18 mouse cellular contexts compared by ENCODE assay signal in the genomic region with DNA sequence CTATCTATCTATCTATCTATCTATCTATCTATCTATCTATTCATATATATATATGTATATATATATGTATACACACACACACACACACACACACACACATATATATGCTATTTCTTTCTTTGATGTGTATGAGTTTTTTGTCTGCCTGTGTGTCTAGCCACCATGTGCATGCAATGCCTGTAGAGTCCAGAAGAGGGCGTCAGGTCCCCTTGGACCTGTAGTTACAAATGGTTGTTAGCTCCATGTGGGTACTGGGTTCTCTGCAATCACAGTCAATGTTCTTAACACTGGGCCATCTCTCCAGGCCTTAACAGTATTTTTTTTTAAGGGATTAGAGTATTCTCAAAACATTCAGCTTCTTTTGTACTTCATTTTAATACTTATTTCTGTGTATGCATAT. TPM values are rescaled to one million over a fixed set of nuclear protein-coding genes. Genes with fewer than 3 reads are reported as not detected.
A peak's percentile ranks its signal among the peaks of the same experiment; 100 is the strongest.
DNase-seq lines count a peak whose midpoint lies in the region; ATAC-seq and TF ChIP-seq lines count a peak whose summit lies in the region.
"Had no signal": no experiment of that assay in that cellular context is flagged by ENCODE, and none has a peak within 500 bp of the region (broad histone marks: within the 10 kb centered on the region; RNA-seq: fewer than 3 reads in every experiment).

No protein-coding gene starts in this region.

- no peak for TF ChIP-seq EP300 in stomach, postnatal 0 days (optimal IDR thresholded peaks at IDR 0.05)

- WGBS in kidney, adult 2 months, result 63% methylated on average over 1 of the region's 1 CpGs
- 73% methylated on average over 1 of the region's 1 CpGs for WGBS in kidney, embryonic 15.5 days
- 63% methylated on average over 1 of the region's 1 CpGs for WGBS in stomach, postnatal 0 days

- no peaks in the 10 kb centered on the region for H3K9me3 ChIP-seq in kidney, embryonic 15.5 days (replicated peaks)
- H3K9me3 ChIP-seq in stomach, postnatal 0 days (ENCODE audit: control insufficient read depth, low read length), result no peaks in the 10 kb centered on the region
- H3K9me3 ChIP-seq: embryonic facial prominence, embryonic 12.5 days; heart, embryonic 10.5 days; limb, embryonic 13.5 days; midbrain, embryonic 10.5 days had no signal

- H3K9ac ChIP-seq in kidney, embryonic 15.5 days, result no peak overlapping the region
- H3K9ac ChIP-seq in stomach, postnatal 0 days (ENCODE audit: low read length), result no peak overlapping the region
- H3K9ac ChIP-seq: embryonic facial prominence, embryonic 12.5 days; limb, embryonic 13.5 days had no signal

- no peak overlapping the region for H3K27ac ChIP-seq in kidney, adult 2 months (ENCODE audit: insufficient read depth, low read depth, low read length)
- H3K27ac ChIP-seq in kidney, embryonic 15.5 days, result no peak overlapping the region
- no peak overlapping the region for H3K27ac ChIP-seq in stomach, postnatal 0 days (replicated peaks)
- H3K27ac ChIP-seq: embryonic facial prominence, embryonic 12.5 days; heart, embryonic 10.5 days; limb, embryonic 13.5 days had no signal

- no peak for ATAC-seq in kidney, embryonic 15.5 days (replicated peaks; ENCODE audit: low FRiP score)
- ATAC-seq in stomach, postnatal 0 days (ENCODE audit: low FRiP score, low TSS enrichment), result no peak

- no peaks in the 10 kb centered on the region for H3K27me3 ChIP-seq in kidney, adult 2 months (replicated peaks; ENCODE audit: control insufficient read depth, insufficient read depth, low read length)
- no peaks in the 10 kb centered on the region for H3K27me3 ChIP-seq in kidney, embryonic 15.5 days
- H3K27me3 ChIP-seq in stomach, postnatal 0 days (ENCODE audit: control insufficient read depth, insufficient read depth, low read length), result no peaks in the 10 kb centered on the region
- H3K27me3 ChIP-seq: embryonic facial prominence, embryonic 12.5 days; limb, embryonic 13.5 days had no signal

- DNase-seq in adrenal gland, postnatal 14 days, result peak; percentile 46
- no peak for DNase-seq in adrenal gland, postnatal 36 days
- no peak for DNase-seq in kidney, adult 2 months
- peak; percentile 14 for DNase-seq in retina, postnatal 1 day
- no peak for DNase-seq in retina, embryonic 14.5 days (ENCODE audit: low spot score)
- no peak for DNase-seq in stomach, postnatal 0 days (ENCODE audit: low spot score)
- no peak for DNase-seq in gastrocnemius, postnatal 25 days
- DNase-seq: heart, postnatal 4 days; kidney, postnatal 36 days; thymus, postnatal 14 days had no signal

- no peak for TF ChIP-seq POLR2A in kidney, adult 2 months (IDR thresholded peaks at IDR 0.05; ENCODE audit: low read depth, low read length)

- peak; percentile 24; the same call in 1 of the 2 replicates for TF ChIP-seq CTCF in kidney, adult 2 months (conservative IDR thresholded peaks at IDR 0.05; ENCODE audit: insufficient read depth, insufficient read length, low read depth, low read length)
- TF ChIP-seq CTCF in stomach, postnatal 0 days (IDR thresholded peaks at IDR 0.05; ENCODE audit: low read depth), result peak; percentile 51

- H3K4me3 ChIP-seq in kidney, adult 2 months (ENCODE audit: insufficient read depth, low read depth, low read length), result no peak overlapping the region
- no peak overlapping the region for H3K4me3 ChIP-seq in kidney, embryonic 15.5 days (replicated peaks)
- H3K4me3 ChIP-seq in stomach, postnatal 0 days (ENCODE audit: low read depth, low read length), result no peak overlapping the region
- H3K4me3 ChIP-seq: embryonic facial prominence, embryonic 12.5 days; heart, embryonic 10.5 days; limb, embryonic 13.5 days; midbrain, embryonic 10.5 days; myocyte had no signal

- no peaks in the 10 kb centered on the region for H3K36me3 ChIP-seq in kidney, adult 2 months (ENCODE audit: control insufficient read depth, insufficient read depth, low read length)
- H3K36me3 ChIP-seq in kidney, embryonic 15.5 days, result no peaks in the 10 kb centered on the region
- H3K36me3 ChIP-seq in stomach, postnatal 0 days (ENCODE audit: control insufficient read depth, insufficient read depth, low read length), result no peaks in the 10 kb centered on the region
- H3K36me3 ChIP-seq: embryonic facial prominence, embryonic 12.5 days; heart, embryonic 10.5 days; limb, embryonic 13.5 days; midbrain, embryonic 10.5 days had no signal

- no peaks in the 10 kb centered on the region for H3K4me1 ChIP-seq in kidney, adult 2 months (ENCODE audit: control insufficient read depth, insufficient read depth, low read length)
- H3K4me1 ChIP-seq in kidney, embryonic 15.5 days, result no peaks in the 10 kb centered on the region
- H3K4me1 ChIP-seq in stomach, postnatal 0 days (replicated peaks; ENCODE audit: control insufficient read depth, insufficient read depth), result no peaks in the 10 kb centered on the region
- H3K4me1 ChIP-seq: embryonic facial prominence, embryonic 12.5 days had no signal

- H3K4me2 ChIP-seq in kidney, embryonic 15.5 days, result no peak overlapping the region
- no peak overlapping the region for H3K4me2 ChIP-seq in stomach, postnatal 0 days (replicated peaks; ENCODE audit: low read depth)
- H3K4me2 ChIP-seq: embryonic facial prominence, embryonic 12.5 days; limb, embryonic 13.5 days had no signal

RNA-seq across cellular contexts. Expression of a gene that starts 34.9 kb away (rescaled TPM):
- total RNA-seq in adrenal gland, postnatal 14 days (2021), result 15.3 and 16.0 TPM in 2 replicates
- 10 to 100 TPM; 11.5 to 15.3 TPM for total RNA-seq in adrenal gland, postnatal 36 days (2021)
- 1.3 and 2.3 TPM in 2 replicates for polyA plus RNA-seq in kidney, adult 2 months (2012; rRNA removed)
- polyA plus RNA-seq in kidney, embryonic 15.5 days (2015; fragmentation: Nextera tagmentation; extraction: Ambion mirVana), result 4.8 and 6.5 TPM in 2 replicates
- 3.9 TPM in 2 replicates for polyA plus RNA-seq in stomach, postnatal 0 days (2015; fragmentation: Nextera tagmentation; extraction: Ambion mirVana)
- 100 to 1,000 TPM in 1 of 2 experiments, 10 to 100 TPM in 1; 98.2 to 105 TPM for total RNA-seq in gastrocnemius, postnatal 25 days (2021)

RNA-seq across cellular contexts. Expression of a gene that starts 55.9 kb away (rescaled TPM):
- not detected in 2 replicates for total RNA-seq in adrenal gland, postnatal 14 days (2021)
- not detected for total RNA-seq in adrenal gland, postnatal 36 days (2021)
- not detected in 2 replicates for polyA plus RNA-seq in kidney, adult 2 months (2012; rRNA removed)
- not detected in 2 replicates for polyA plus RNA-seq in kidney, embryonic 15.5 days (2015; fragmentation: Nextera tagmentation; extraction: Ambion mirVana)
- not detected in 2 replicates for polyA plus RNA-seq in stomach, postnatal 0 days (2015; fragmentation: Nextera tagmentation; extraction: Ambion mirVana)
- total RNA-seq in gastrocnemius, postnatal 25 days (2021), result not detected
- total RNA-seq: adrenal gland, adult 18-20 months; heart, postnatal 4 days had no signal
- polyA plus RNA-seq: embryonic facial prominence, embryonic 12.5 days; heart, embryonic 10.5 days; intestine, embryonic 14.5 days; limb, embryonic 13.5 days; midbrain, embryonic 10.5 days; myocyte had no signal

Comparison
In these comparisons a context has a peak if more than half of its experiments do, and no peak if none do; other contexts are left out.
1. DNase-seq: peak in adrenal gland, postnatal 14 days (single experiment) and retina, postnatal 1 day (single experiment); none in adrenal gland, postnatal 36 days (0 of 2), kidney, adult 2 months (single experiment), retina, embryonic 14.5 days (single experiment), stomach, postnatal 0 days (single experiment) and gastrocnemius, postnatal 25 days (single experiment).